Mouse (Mus musculus): ENCODE data around the gene Mesp1. TPM values are rescaled to one million over a fixed set of nuclear protein-coding genes. Genes with fewer than 3 reads are reported as not detected.

Mesp1 gene
- polyA plus RNA-seq, 1 experiment from 2014 or later: 0.17 TPM

GRCm38 (mm10) chr7:79822092-79822695 lies 28.6 kb upstream of the Mesp1 start:
- H3K36me3 ChIP-seq (replicated peaks; ENCODE audit: control insufficient read depth, insufficient read depth, low read depth, low read length): no peaks in the 10 kb centered on the region
- H3K9me3 ChIP-seq (replicated peaks; ENCODE audit: control insufficient read depth, low read length): no peaks in the 10 kb centered on the region
- no peak overlapping the region for H3K9ac ChIP-seq (replicated peaks; ENCODE audit: low read length)
- 86% methylated on average over 12 of the region's 12 CpGs for WGBS
- ATAC-seq (replicated peaks; ENCODE audit: insufficient number of reproducible peaks, low FRiP score, low TSS enrichment, low read depth) (no peak), DNase-seq (ENCODE audit: low spot score) (no peak)
- no peak overlapping the region for H3K4me2 ChIP-seq (ENCODE audit: low read depth, low read length)
- no peak overlapping the region for H3K27ac ChIP-seq (replicated peaks; ENCODE audit: low read depth, low read length)
- H3K27me3 ChIP-seq (ENCODE audit: control insufficient read depth, insufficient read depth, low read length): no peaks in the 10 kb centered on the region
- no peak overlapping the region for H3K4me3 ChIP-seq (ENCODE audit: low read depth, low read length)
- H3K4me1 ChIP-seq (ENCODE audit: control insufficient read depth, insufficient read depth, low read length): peaks cover 3% of the 10 kb centered on the region; the same call in 1 of the 2 replicates

GRCm38 (mm10) chr7:79819996-79820395 lies 26.4 kb upstream of the Mesp1 start:
- Histone ChIP-seq H3K9ac (replicated peaks; ENCODE audit: low read length) (no peak overlapping the region), H3K4me1 (ENCODE audit: control insufficient read depth, insufficient read depth, low read length) (peaks cover 3% of the 10 kb centered on the region; the same call in 1 of the 2 replicates), H3K27me3 (ENCODE audit: control insufficient read depth, insufficient read depth, low read length) (no peaks in the 10 kb centered on the region), H3K9me3 (replicated peaks; ENCODE audit: control insufficient read depth, low read length) (no peaks in the 10 kb centered on the region), H3K4me2 (ENCODE audit: low read depth, low read length) (no peak overlapping the region), H3K36me3 (replicated peaks; ENCODE audit: control insufficient read depth, insufficient read depth, low read depth, low read length) (no peaks in the 10 kb centered on the region), H3K27ac (replicated peaks; ENCODE audit: low read depth, low read length) (no peak overlapping the region), H3K4me3 (ENCODE audit: low read depth, low read length) (no peak overlapping the region)
- DNase-seq (ENCODE audit: low spot score) (peak; percentile 16), ATAC-seq (replicated peaks; ENCODE audit: insufficient number of reproducible peaks, low FRiP score, low TSS enrichment, low read depth) (no peak)
- 38% methylated on average over 11 of the region's 11 CpGs for WGBS

GRCm38 (mm10) chr7:79819515-79819914 lies 25.9 kb upstream of the Mesp1 start:
- Histone ChIP-seq H3K4me2 (ENCODE audit: low read depth, low read length) (no peak overlapping the region), H3K27me3 (ENCODE audit: control insufficient read depth, insufficient read depth, low read length) (no peaks in the 10 kb centered on the region), H3K4me3 (ENCODE audit: low read depth, low read length) (no peak overlapping the region), H3K4me1 (ENCODE audit: control insufficient read depth, insufficient read depth, low read length) (peaks cover 3% of the 10 kb centered on the region; the same call in 1 of the 2 replicates), H3K36me3 (replicated peaks; ENCODE audit: control insufficient read depth, insufficient read depth, low read depth, low read length) (no peaks in the 10 kb centered on the region), H3K9ac (replicated peaks; ENCODE audit: low read length) (no peak overlapping the region), H3K9me3 (replicated peaks; ENCODE audit: control insufficient read depth, low read length) (no peaks in the 10 kb centered on the region), H3K27ac (replicated peaks; ENCODE audit: low read depth, low read length) (no peak overlapping the region)
- 24% methylated on average over 4 of the region's 4 CpGs for WGBS
- ATAC-seq (replicated peaks; ENCODE audit: insufficient number of reproducible peaks, low FRiP score, low TSS enrichment, low read depth) (no peak), DNase-seq (ENCODE audit: low spot score) (no peak)

GRCm38 (mm10) chr7:79818321-79818720 lies 24.7 kb upstream of the Mesp1 start:
- 5% methylated on average over 6 of the region's 6 CpGs for WGBS
- Histone ChIP-seq H3K4me2 (ENCODE audit: low read depth, low read length) (no peak overlapping the region), H3K4me1 (ENCODE audit: control insufficient read depth, insufficient read depth, low read length) (peaks cover 3% of the 10 kb centered on the region; the same call in 1 of the 2 replicates), H3K36me3 (replicated peaks; ENCODE audit: control insufficient read depth, insufficient read depth, low read depth, low read length) (no peaks in the 10 kb centered on the region), H3K9me3 (replicated peaks; ENCODE audit: control insufficient read depth, low read length) (no peaks in the 10 kb centered on the region), H3K27ac (replicated peaks; ENCODE audit: low read depth, low read length) (no peak overlapping the region), H3K27me3 (ENCODE audit: control insufficient read depth, insufficient read depth, low read length) (no peaks in the 10 kb centered on the region), H3K4me3 (ENCODE audit: low read depth, low read length) (no peak overlapping the region), H3K9ac (replicated peaks; ENCODE audit: low read length) (no peak overlapping the region)
- no peak for DNase-seq (ENCODE audit: low spot score)
- no peak for ATAC-seq (replicated peaks; ENCODE audit: insufficient number of reproducible peaks, low FRiP score, low TSS enrichment, low read depth)

- H3K4me1 ChIP-seq (ENCODE audit: control insufficient read depth, insufficient read depth, low read length): no peaks in the 10 kb centered on the region
- no peak overlapping the region for H3K9ac ChIP-seq (replicated peaks; ENCODE audit: low read length)
- H3K4me3 ChIP-seq (ENCODE audit: low read depth, low read length): no peak overlapping the region
- no peak overlapping the region for H3K4me2 ChIP-seq (ENCODE audit: low read depth, low read length)
- no peaks in the 10 kb centered on the region for H3K36me3 ChIP-seq (replicated peaks; ENCODE audit: control insufficient read depth, insufficient read depth, low read depth, low read length)
- no peaks in the 10 kb centered on the region for H3K9me3 ChIP-seq (replicated peaks; ENCODE audit: control insufficient read depth, low read length)
- DNase-seq (ENCODE audit: low spot score) (no peak), ATAC-seq (replicated peaks; ENCODE audit: insufficient number of reproducible peaks, low FRiP score, low TSS enrichment, low read depth) (no peak)
- H3K27me3 ChIP-seq (ENCODE audit: control insufficient read depth, insufficient read depth, low read length): peaks cover 6% of the 10 kb centered on the region
- H3K27ac ChIP-seq (replicated peaks; ENCODE audit: low read depth, low read length): no peak overlapping the region
- WGBS: 80% methylated on average over 1 of the region's 1 CpGs
Measured at GRCm38 (mm10) chr7:79813409-79813808, 19.8 kb upstream of the Mesp1 start.

GRCm38 (mm10) chr7:79810611-79811506 lies 17.3 kb upstream of the Mesp1 start, which contains the start of gene Mesp2:
Gene Mesp2, plus strand, starts transcription at chr7:79810727.
- DNase-seq (ENCODE audit: low spot score) (peak; percentile 86), ATAC-seq (replicated peaks; ENCODE audit: insufficient number of reproducible peaks, low FRiP score, low TSS enrichment, low read depth) (peak; percentile 74)
- Histone ChIP-seq H3K27me3 (ENCODE audit: control insufficient read depth, insufficient read depth, low read length) (peaks cover 6% of the 10 kb centered on the region), H3K27ac (replicated peaks; ENCODE audit: low read depth, low read length) (no peak within 1 kb of the TSS), H3K36me3 (replicated peaks; ENCODE audit: control insufficient read depth, insufficient read depth, low read depth, low read length) (no peaks in the 10 kb centered on the region), H3K4me3 (ENCODE audit: low read depth, low read length) (peak within 1 kb of the TSS; percentile 27), H3K9ac (replicated peaks; ENCODE audit: low read length) (peak within 1 kb of the TSS; percentile 46), H3K9me3 (replicated peaks; ENCODE audit: control insufficient read depth, low read length) (no peaks in the 10 kb centered on the region), H3K4me1 (ENCODE audit: control insufficient read depth, insufficient read depth, low read length) (no peaks in the 10 kb centered on the region), H3K4me2 (ENCODE audit: low read depth, low read length) (peak within 1 kb of the TSS; percentile 61)
- WGBS: 18% methylated on average over 70 of the region's 71 CpGs

GRCm38 (mm10) chr7:79808561-79808960 lies 15.0 kb upstream of the Mesp1 start:
- peaks cover 6% of the 10 kb centered on the region for H3K27me3 ChIP-seq (ENCODE audit: control insufficient read depth, insufficient read depth, low read length)
- H3K9ac ChIP-seq (replicated peaks; ENCODE audit: low read length): no peak overlapping the region
- no peaks in the 10 kb centered on the region for H3K36me3 ChIP-seq (replicated peaks; ENCODE audit: control insufficient read depth, insufficient read depth, low read depth, low read length)
- H3K4me1 ChIP-seq (ENCODE audit: control insufficient read depth, insufficient read depth, low read length): no peaks in the 10 kb centered on the region
- ATAC-seq (replicated peaks; ENCODE audit: insufficient number of reproducible peaks, low FRiP score, low TSS enrichment, low read depth) (no peak), DNase-seq (ENCODE audit: low spot score) (no peak)
- no peak overlapping the region for H3K4me3 ChIP-seq (ENCODE audit: low read depth, low read length)
- WGBS: 87% methylated on average over 7 of the region's 7 CpGs
- H3K27ac ChIP-seq (replicated peaks; ENCODE audit: low read depth, low read length): no peak overlapping the region
- H3K9me3 ChIP-seq (replicated peaks; ENCODE audit: control insufficient read depth, low read length): no peaks in the 10 kb centered on the region
- H3K4me2 ChIP-seq (ENCODE audit: low read depth, low read length): no peak overlapping the region

- no peak overlapping the region for H3K4me2 ChIP-seq (ENCODE audit: low read depth, low read length)
- ATAC-seq (replicated peaks; ENCODE audit: insufficient number of reproducible peaks, low FRiP score, low TSS enrichment, low read depth) (no peak), DNase-seq (ENCODE audit: low spot score) (no peak)
- no peaks in the 10 kb centered on the region for H3K27me3 ChIP-seq (ENCODE audit: control insufficient read depth, insufficient read depth, low read length)
- H3K36me3 ChIP-seq (replicated peaks; ENCODE audit: control insufficient read depth, insufficient read depth, low read depth, low read length): no peaks in the 10 kb centered on the region
- no peaks in the 10 kb centered on the region for H3K4me1 ChIP-seq (ENCODE audit: control insufficient read depth, insufficient read depth, low read length)
- H3K4me3 ChIP-seq (ENCODE audit: low read depth, low read length): no peak overlapping the region
- no peak overlapping the region for H3K9ac ChIP-seq (replicated peaks; ENCODE audit: low read length)
- H3K27ac ChIP-seq (replicated peaks; ENCODE audit: low read depth, low read length): no peak overlapping the region
- 68% methylated on average over 2 of the region's 2 CpGs for WGBS
- no peaks in the 10 kb centered on the region for H3K9me3 ChIP-seq (replicated peaks; ENCODE audit: control insufficient read depth, low read length)
Measured at GRCm38 (mm10) chr7:79803887-79804286, 10.3 kb upstream of the Mesp1 start.

Data from embryonic facial prominence, embryonic 11.5 days (tissue).